Mouse (Mus musculus) liver, embryonic 16.5 days (tissue): Measurements from ENCODE around the gene Frmd4a. TPM values are rescaled to one million over a fixed set of nuclear protein-coding genes. Genes with fewer than 3 reads are reported as not detected.

Experiments used
- ATAC-seq: fragments of 200-750 bp; cut with Nextera tagmentation; 2 replicates; pipeline ENCODE4 v1.8.0; 2017; ENCODE audit warnings: low read depth, mild to moderate bottlenecking, moderate number of reproducible peaks, moderate library complexity
- H3K27ac ChIP-seq: fragments of 300-500 bp; sonication (generic); 2 replicates; pipeline ENCODE4 v1.5.1; 2014; ENCODE audit warnings: mild to moderate bottlenecking, low read length
- H3K27me3 ChIP-seq: fragments of 300-500 bp; sonication (generic); 2 replicates; pipeline ENCODE4 v1.6.1; 2014; ENCODE audit warnings: low read depth, low read length, mixed read lengths; ENCODE audit not compliant: control insufficient read depth, insufficient read depth
- H3K36me3 ChIP-seq: fragments of 300-500 bp; sonication (generic); 2 replicates; pipeline ENCODE4 v1.6.1; 2014; ENCODE audit warnings: mild to moderate bottlenecking; ENCODE audit not compliant: control insufficient read depth, insufficient read depth
- H3K4me1 ChIP-seq: fragments of 300-500 bp; sonication (generic); 2 replicates; pipeline ENCODE4 v1.6.1; 2014; ENCODE audit warnings: low read depth, low read length, mixed read lengths; ENCODE audit not compliant: control insufficient read depth
- H3K4me2 ChIP-seq: fragments of 300-500 bp; sonication (generic); 2 replicates; pipeline ENCODE4 v1.6.1; 2014; ENCODE audit warnings: low read depth, low read length, mixed read lengths
- H3K4me3 ChIP-seq: fragments of 300-500 bp; sonication (generic); 2 replicates; pipeline ENCODE4 v1.5.1; 2014; ENCODE audit warnings: low read depth, mild to moderate bottlenecking, low read length
- H3K9ac ChIP-seq: fragments of 300-500 bp; sonication (generic); 2 replicates; pipeline ENCODE4 v1.6.1; 2014; ENCODE audit warnings: low read depth, low read length
- H3K9me3 ChIP-seq: fragments of 300-500 bp; sonication (generic); replicated peaks from 2 replicates; pipeline ENCODE4 v1.6.1; 2016; ENCODE audit warnings: low read length; ENCODE audit not compliant: control insufficient read depth
- WGBS: fragments of 180-500 bp; shearing (Covaris S2); extraction: QIAGEN DNeasy Blood & Tissue Kit; methylation state at CpG from one replicate; pipeline ENCODE4 v1.1.7; 2014; ENCODE audit not compliant: insufficient replicate concordance; 5-methylcytosine and 5-hydroxymethylcytosine counted together
- polyA plus RNA-seq: library from polyadenylated mRNA; unstranded; fragments of >200 nt; fragmentation: Nextera tagmentation; extraction: Ambion mirVana; gene quantifications from 2 replicates; pipeline ENCODE4 v1.2.1, GENCODE M21; 2015

Frmd4a gene
- polyA plus RNA-seq, 1 experiment from 2014 or later = 19.8 TPM

- Histone ChIP-seq H3K27ac (peak overlapping the region; percentile 97), H3K27me3 (no peaks in the 10 kb centered on the region), H3K36me3 (peaks cover 40% of the 10 kb centered on the region), H3K4me2 (peak overlapping the region; percentile 76), H3K9me3 (no peaks in the 10 kb centered on the region), H3K4me1 (peaks cover 58% of the 10 kb centered on the region), H3K4me3 (peak overlapping the region; percentile 73), H3K9ac (peak overlapping the region; percentile 81)
- ATAC-seq = no peak
- WGBS = 60% methylated on average over 5 of the region's 5 CpGs
Observed at GRCm38 (mm10) chr2:4562826-4563225, 545.3 kb downstream of the Frmd4a start.

- Histone ChIP-seq H3K27me3 (no peaks in the 10 kb centered on the region), H3K4me2 (peak overlapping the region; percentile 76), H3K9ac (peak overlapping the region; percentile 81), H3K4me3 (peak overlapping the region; percentile 73), H3K4me1 (peaks cover 55% of the 10 kb centered on the region), H3K36me3 (peaks cover 43% of the 10 kb centered on the region), H3K9me3 (no peaks in the 10 kb centered on the region), H3K27ac (peak overlapping the region; percentile 97)
- 28% methylated on average over 1 of the region's 1 CpGs for WGBS
- ATAC-seq = no peak
Observed at GRCm38 (mm10) chr2:4563322-4563721, 545.8 kb downstream of the Frmd4a start.

GRCm38 (mm10) chr2:4566260-4566955 lies 548.9 kb downstream of the Frmd4a start:
- no peak overlapping the region; the same call in 1 of the 2 replicates for H3K9ac ChIP-seq
- peak overlapping the region; percentile 28; the same call in 1 of the 2 replicates for H3K27ac ChIP-seq
- no peak for ATAC-seq
- H3K36me3 ChIP-seq = peaks cover 54% of the 10 kb centered on the region
- peaks cover 76% of the 10 kb centered on the region for H3K4me1 ChIP-seq
- no peaks in the 10 kb centered on the region for H3K27me3 ChIP-seq
- H3K4me3 ChIP-seq = no peak overlapping the region
- no peaks in the 10 kb centered on the region for H3K9me3 ChIP-seq
- WGBS = 84% methylated on average over 4 of the region's 4 CpGs
- no peak overlapping the region for H3K4me2 ChIP-seq

- Histone ChIP-seq H3K27ac (peak overlapping the region; percentile 28), H3K9ac (no peak overlapping the region), H3K4me3 (no peak overlapping the region), H3K36me3 (peaks cover 57% of the 10 kb centered on the region), H3K4me1 (peaks cover 82% of the 10 kb centered on the region), H3K27me3 (no peaks in the 10 kb centered on the region), H3K9me3 (no peaks in the 10 kb centered on the region), H3K4me2 (no peak overlapping the region)
- 79% methylated on average over 9 of the region's 9 CpGs for WGBS
- ATAC-seq = no peak
Observed at GRCm38 (mm10) chr2:4566956-4567680, 549.6 kb downstream of the Frmd4a start.

- WGBS = 70% methylated on average over 5 of the region's 5 CpGs
- Histone ChIP-seq H3K9ac (no peak overlapping the region), H3K9me3 (no peaks in the 10 kb centered on the region), H3K4me1 (peaks cover 87% of the 10 kb centered on the region), H3K36me3 (peaks cover 65% of the 10 kb centered on the region), H3K27me3 (no peaks in the 10 kb centered on the region), H3K27ac (peak overlapping the region; percentile 29; the same call in 1 of the 2 replicates), H3K4me3 (no peak overlapping the region), H3K4me2 (0 out of 2 replicates have a peak overlapping the region, but pooled peaks have one; percentile 0)
- ATAC-seq = no peak
Observed at GRCm38 (mm10) chr2:4568967-4569366, 551.5 kb downstream of the Frmd4a start.

GRCm38 (mm10) chr2:4570186-4570861 lies 552.8 kb downstream of the Frmd4a start:
- Histone ChIP-seq H3K27me3 (no peaks in the 10 kb centered on the region), H3K27ac (peak overlapping the region; percentile 81), H3K4me1 (peaks cover 80% of the 10 kb centered on the region), H3K9me3 (no peaks in the 10 kb centered on the region), H3K4me3 (peak overlapping the region; percentile 26), H3K4me2 (peak overlapping the region; percentile 48), H3K9ac (peak overlapping the region; percentile 45), H3K36me3 (peaks cover 70% of the 10 kb centered on the region)
- ATAC-seq = peak; percentile 27
- WGBS = 30% methylated on average over 10 of the region's 10 CpGs

GRCm38 (mm10) chr2:4572498-4573263 lies 555.2 kb downstream of the Frmd4a start:
- Histone ChIP-seq H3K4me2 (peak overlapping the region; percentile 42), H3K4me3 (peak overlapping the region; percentile 12; the same call in 1 of the 2 replicates), H3K27me3 (no peaks in the 10 kb centered on the region), H3K27ac (peak overlapping the region; percentile 84), H3K4me1 (peaks cover 57% of the 10 kb centered on the region), H3K36me3 (peaks cover 68% of the 10 kb centered on the region), H3K9ac (peak overlapping the region; percentile 41), H3K9me3 (no peaks in the 10 kb centered on the region)
- peak; percentile 94 for ATAC-seq
- WGBS = 38% methylated on average over 7 of the region's 7 CpGs

- ATAC-seq = no peak; the same call in 1 of the 2 replicates
- Histone ChIP-seq H3K27ac (peak overlapping the region; percentile 84), H3K9me3 (no peaks in the 10 kb centered on the region), H3K4me2 (peak overlapping the region; percentile 42; the same call in 1 of the 2 replicates), H3K9ac (peak overlapping the region; percentile 22; the same call in 1 of the 2 replicates), H3K4me1 (peaks cover 52% of the 10 kb centered on the region), H3K36me3 (peaks cover 68% of the 10 kb centered on the region), H3K4me3 (0 out of 2 replicates have a peak overlapping the region, but pooled peaks have one; percentile 12), H3K27me3 (no peaks in the 10 kb centered on the region)
- 50% methylated on average over 4 of the region's 4 CpGs for WGBS
Observed at GRCm38 (mm10) chr2:4573386-4573785, 555.9 kb downstream of the Frmd4a start.
